Mouse (Mus musculus) stomach, postnatal 0 days (tissue): ENCODE results near the gene Rtn1. TPM values are rescaled to one million over a fixed set of nuclear protein-coding genes. Genes with fewer than 3 reads are reported as not detected.

Experiments
- ATAC-seq: fragments of 200-750 bp; cut with Nextera tagmentation; 2 replicates; pipeline ENCODE4 v1.8.0; 2017; ENCODE audit not compliant: low FRiP score, low TSS enrichment
- DNase-seq: peaks from one replicate; pipeline ENCODE4 v3.0.0-alpha.2; 2016; ENCODE audit warnings: low spot score
- H3K27ac ChIP-seq: fragments of 300-500 bp; sonication (generic); replicated peaks from 2 replicates; pipeline ENCODE4 v1.5.1; 2014; ENCODE audit warnings: mild to moderate bottlenecking, control low read depth
- H3K27me3 ChIP-seq: fragments of 300-500 bp; sonication (generic); 2 replicates; pipeline ENCODE4 v1.6.1; 2014; ENCODE audit warnings: low read length; ENCODE audit not compliant: control insufficient read depth, insufficient read depth
- H3K36me3 ChIP-seq: fragments of 300-500 bp; sonication (generic); 2 replicates; pipeline ENCODE4 v1.6.1; 2014; ENCODE audit warnings: low read length, mixed read lengths; ENCODE audit not compliant: control insufficient read depth, insufficient read depth
- H3K4me1 ChIP-seq: fragments of 300-500 bp; sonication (generic); replicated peaks from 2 replicates; pipeline ENCODE4 v1.6.1; 2014; ENCODE audit warnings: antibody characterized with exemption; ENCODE audit not compliant: control insufficient read depth, insufficient read depth
- H3K4me2 ChIP-seq: fragments of 300-500 bp; sonication (generic); replicated peaks from 2 replicates; pipeline ENCODE4 v1.6.1; 2014; ENCODE audit warnings: low read depth, mild to moderate bottlenecking, control low read depth, moderate library complexity
- H3K4me3 ChIP-seq: fragments of 300-500 bp; sonication (generic); 2 replicates; pipeline ENCODE4 v1.5.1; 2014; ENCODE audit warnings: low read depth, low read length, control low read depth
- H3K9ac ChIP-seq: fragments of 300-500 bp; sonication (generic); 2 replicates; pipeline ENCODE4 v1.6.1; 2014; ENCODE audit warnings: mild to moderate bottlenecking, low read length, control low read depth, mixed read lengths
- H3K9me3 ChIP-seq: fragments of 300-500 bp; sonication (generic); 2 replicates; pipeline ENCODE4 v1.6.1; 2016; ENCODE audit warnings: low read length; ENCODE audit not compliant: control insufficient read depth
- CTCF ChIP-seq: IDR thresholded peaks from 2 replicates; pipeline ENCODE4 v1.5.1; 2016; ENCODE audit warnings: antibody characterized with exemption, low read depth, mild to moderate bottlenecking, moderate library complexity
- EP300 ChIP-seq: optimal IDR thresholded peaks from 2 replicates; pipeline ENCODE3; 2016; ENCODE audit warnings: antibody characterized with exemption
- WGBS: fragments of 180-500 bp; shearing (Covaris S2); extraction: QIAGEN DNeasy Blood & Tissue Kit; methylation state at CpG from one replicate; pipeline ENCODE4 v1.1.7; 2014; 5-methylcytosine and 5-hydroxymethylcytosine counted together
- polyA plus RNA-seq: library from polyadenylated mRNA; unstranded; fragments of >200 nt; fragmentation: Nextera tagmentation; extraction: Ambion mirVana; gene quantifications from 2 replicates; pipeline ENCODE4 v1.2.1, GENCODE M21; 2015

Rtn1 gene
- polyA plus RNA-seq, 1 experiment from 2014 or later = 47.1 TPM

- peak overlapping the region; percentile 88 for H3K4me2 ChIP-seq
- no peak overlapping the region for H3K9ac ChIP-seq
- peaks cover 8% of the 10 kb centered on the region; the same call in 1 of the 2 replicates for H3K27me3 ChIP-seq
- 1% methylated on average over 17 of the region's 17 CpGs for WGBS
- no peaks in the 10 kb centered on the region for H3K36me3 ChIP-seq
- DNase-seq (no peak), ATAC-seq (no peak)
- H3K27ac ChIP-seq = no peak overlapping the region
- peak overlapping the region; percentile 54 for H3K4me3 ChIP-seq
- no peaks in the 10 kb centered on the region for H3K4me1 ChIP-seq
- TF ChIP-seq EP300 = no peak
- TF ChIP-seq CTCF = no peak
- H3K9me3 ChIP-seq = no peaks in the 10 kb centered on the region
These were observed 1.1 kb downstream of the Rtn1 start for GRCm38 (mm10) chr12:72407721-72408110.

DNA sequence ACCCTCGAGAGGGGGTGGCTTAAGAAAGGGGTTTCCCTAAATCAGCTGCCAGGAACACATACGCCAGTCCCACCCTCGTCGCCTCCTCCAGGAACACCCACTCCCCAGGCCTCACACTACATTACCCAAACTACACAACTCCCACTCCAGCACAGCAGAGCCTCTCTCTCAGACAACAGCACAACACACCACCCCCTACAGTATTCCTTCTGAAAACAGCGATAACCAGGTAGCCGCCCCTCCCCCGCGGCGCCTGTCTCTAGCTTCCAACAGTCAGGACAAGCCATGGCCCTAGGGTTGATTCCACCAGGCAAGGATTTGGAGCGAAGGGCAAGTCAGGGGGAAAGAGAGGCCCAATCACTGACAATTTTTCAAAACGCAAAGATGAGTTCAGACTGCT is 1.7 kb downstream of the Rtn1 start:
- Histone ChIP-seq H3K27me3 (peaks cover 8% of the 10 kb centered on the region; the same call in 1 of the 2 replicates), H3K4me1 (no peaks in the 10 kb centered on the region), H3K9me3 (no peaks in the 10 kb centered on the region), H3K4me3 (no peak overlapping the region), H3K36me3 (no peaks in the 10 kb centered on the region), H3K9ac (no peak overlapping the region), H3K4me2 (peak overlapping the region; percentile 88; the same call in 1 of the 2 replicates), H3K27ac (no peak overlapping the region)
- no peak for TF ChIP-seq CTCF
- no peak for TF ChIP-seq EP300
- DNase-seq (no peak), ATAC-seq (no peak)
- 17% methylated on average over 11 of the region's 11 CpGs for WGBS

DNA sequence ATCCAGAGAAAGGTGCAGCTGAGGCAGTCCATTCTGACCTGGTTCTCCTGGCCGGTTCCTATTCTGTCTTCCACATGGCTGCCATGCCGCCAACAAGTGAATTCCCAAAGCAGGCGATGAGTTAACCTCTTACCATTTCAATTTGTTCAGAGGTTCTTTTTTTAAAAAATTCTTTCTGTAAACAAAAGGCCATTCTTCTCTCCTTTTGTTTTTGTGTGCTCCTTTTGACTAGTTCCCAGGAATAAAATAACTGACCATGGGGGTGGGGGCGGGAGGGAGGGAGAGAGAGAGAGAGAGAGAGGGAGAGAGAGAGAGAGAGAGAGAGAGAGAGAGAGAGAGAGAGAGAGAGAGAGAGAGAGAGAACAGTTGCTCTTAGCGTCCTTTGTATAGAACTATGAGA is 3.8 kb downstream of the Rtn1 start:
- ATAC-seq = no peak
- 62% methylated on average over 5 of the region's 5 CpGs for WGBS
- DNase-seq = no peak
- H3K27me3 ChIP-seq = peaks cover 8% of the 10 kb centered on the region; the same call in 1 of the 2 replicates
- H3K4me3 ChIP-seq = no peak overlapping the region
- no peaks in the 10 kb centered on the region for H3K9me3 ChIP-seq
- no peak overlapping the region for H3K4me2 ChIP-seq
- H3K27ac ChIP-seq = no peak overlapping the region
- H3K9ac ChIP-seq = no peak overlapping the region
- no peaks in the 10 kb centered on the region for H3K36me3 ChIP-seq
- no peak for TF ChIP-seq EP300
- TF ChIP-seq CTCF = no peak
- no peaks in the 10 kb centered on the region for H3K4me1 ChIP-seq

- H3K9ac ChIP-seq = no peak overlapping the region
- no peaks in the 10 kb centered on the region for H3K9me3 ChIP-seq
- TF ChIP-seq EP300 (no peak), CTCF (no peak)
- no peaks in the 10 kb centered on the region for H3K4me1 ChIP-seq
- no peaks in the 10 kb centered on the region for H3K36me3 ChIP-seq
- no peak overlapping the region for H3K4me2 ChIP-seq
- no peaks in the 10 kb centered on the region for H3K27me3 ChIP-seq
- DNase-seq = no peak
- no peak overlapping the region for H3K27ac ChIP-seq
- no peak for ATAC-seq
- H3K4me3 ChIP-seq = no peak overlapping the region
- 35% methylated on average over 13 of the region's 13 CpGs for WGBS
These were observed 15.6 kb downstream of the Rtn1 start for GRCm38 (mm10) chr12:72393046-72393805.

- Histone ChIP-seq H3K27me3 (no peaks in the 10 kb centered on the region), H3K4me2 (no peak overlapping the region), H3K9ac (no peak overlapping the region), H3K27ac (no peak overlapping the region), H3K36me3 (no peaks in the 10 kb centered on the region), H3K4me1 (no peaks in the 10 kb centered on the region), H3K4me3 (no peak overlapping the region), H3K9me3 (no peaks in the 10 kb centered on the region)
- DNase-seq (no peak), ATAC-seq (no peak)
- WGBS = 44% methylated on average over 2 of the region's 2 CpGs
- TF ChIP-seq EP300 (no peak), CTCF (no peak)
These were observed 18.5 kb downstream of the Rtn1 start for GRCm38 (mm10) chr12:72390346-72390745.

GRCm38 (mm10) chr12:72389377-72390103 is 19.3 kb downstream of the Rtn1 start:
- no peak overlapping the region for H3K27ac ChIP-seq
- no peak for TF ChIP-seq EP300
- no peak for TF ChIP-seq CTCF
- ATAC-seq (no peak), DNase-seq (no peak)
- no peaks in the 10 kb centered on the region for H3K36me3 ChIP-seq
- 70% methylated on average over 14 of the region's 14 CpGs for WGBS
- H3K9me3 ChIP-seq = no peaks in the 10 kb centered on the region
- no peak overlapping the region for H3K4me2 ChIP-seq
- H3K4me3 ChIP-seq = no peak overlapping the region
- H3K27me3 ChIP-seq = no peaks in the 10 kb centered on the region
- H3K4me1 ChIP-seq = no peaks in the 10 kb centered on the region
- H3K9ac ChIP-seq = no peak overlapping the region
